In genomic region chr19:7240782-7241690, GRCm38 (mm10) we compare ENCODE assay signal across 8 mouse cellular contexts. TPM values are rescaled to one million over a fixed set of nuclear protein-coding genes. Genes with fewer than 3 reads are reported as not detected.
DNase-seq lines count a peak whose midpoint lies in the region; ATAC-seq lines count a peak whose summit lies in the region.

Naa40 (minus strand) TSS chr19:7241183.

- DNase-seq in NIH3T3 (ENCODE audit: low read depth) = peak; percentile 99
- peak; percentile 98 for DNase-seq in cerebellum, postnatal 10 days
- DNase-seq in frontal cortex, postnatal 14 days (ENCODE audit: low spot score in 2 of 2) = peak; percentile 87 to 90
- peak; percentile 84 to 90 for DNase-seq in layer of hippocampus, postnatal 25 days (ENCODE audit: extremely low spot score in 1 of 2, low spot score in 1 of 2)
- peak; percentile 93 for DNase-seq in lung, postnatal 25 days (ENCODE audit: low spot score)
- DNase-seq in retina, embryonic 14.5 days (ENCODE audit: low spot score) = peak; percentile 97
- DNase-seq in thymus, postnatal 4 days = peak; percentile 98

- peaks cover 4% of the 10 kb centered on the region; the same call in 1 of the 2 replicates for H3K36me3 ChIP-seq in hindbrain, embryonic 13.5 days

- peak within 1 kb of the TSS; percentile 71 for H3K4me3 ChIP-seq in hindbrain, embryonic 13.5 days

- peak; percentile 96 for ATAC-seq in hindbrain, embryonic 13.5 days (ENCODE audit: low FRiP score)

- H3K4me2 ChIP-seq in hindbrain, embryonic 13.5 days = peak within 1 kb of the TSS; percentile 91

- WGBS in hindbrain, embryonic 13.5 days = under 1% methylated on average over 80 of the region's 80 CpGs

- H3K9me3 ChIP-seq in hindbrain, embryonic 13.5 days = no peaks in the 10 kb centered on the region

- peaks cover 7% of the 10 kb centered on the region; the same call in 1 of the 2 replicates for H3K27me3 ChIP-seq in hindbrain, embryonic 13.5 days

- peak within 1 kb of the TSS; percentile 88 for H3K9ac ChIP-seq in hindbrain, embryonic 13.5 days

- peak within 1 kb of the TSS; percentile 90 for H3K27ac ChIP-seq in hindbrain, embryonic 13.5 days

- peaks cover 34% of the 10 kb centered on the region for H3K4me1 ChIP-seq in hindbrain, embryonic 13.5 days (replicated peaks)

RNA-seq across cellular contexts. Expression of gene Naa40, which starts in this region (rescaled TPM):
- 65.3 and 66.6 TPM in 2 replicates for polyA plus RNA-seq in hindbrain, embryonic 13.5 days (2015; fragmentation: Nextera tagmentation; extraction: Ambion mirVana)
- total RNA-seq in layer of hippocampus, postnatal 25 days (2021) = 10 to 100 TPM; 24.6 to 34.6 TPM

Comparison
In these comparisons a context has a peak if more than half of its experiments do, and no peak if none do; other contexts are left out.
1. Peak in every context shown above with its lines: DNase-seq, ATAC-seq, H3K4me3 ChIP-seq and H3K27ac ChIP-seq.